Mouse (Mus musculus) megakaryocyte, embryonic 14.5 days (primary cell): ENCODE data around the gene Fbxo30.
"Not testable (repeated sequence)": the region's sequence is repeated elsewhere in the genome, so short reads cannot be mapped to it uniquely, and the experiment has no call there.

Experiments used
- FLI1 ChIP-seq: IDR thresholded peaks from 2 replicates; pipeline ENCODE4 v1.6.1; 2012; ENCODE audit warnings: low read length, inconsistent platforms, mixed read lengths
- GATA1 ChIP-seq: IDR thresholded peaks from 3 replicates; pipeline ENCODE4 v1.6.1; 2012; ENCODE audit warnings: mixed read lengths, low read length, inconsistent platforms, borderline replicate concordance

DNA sequence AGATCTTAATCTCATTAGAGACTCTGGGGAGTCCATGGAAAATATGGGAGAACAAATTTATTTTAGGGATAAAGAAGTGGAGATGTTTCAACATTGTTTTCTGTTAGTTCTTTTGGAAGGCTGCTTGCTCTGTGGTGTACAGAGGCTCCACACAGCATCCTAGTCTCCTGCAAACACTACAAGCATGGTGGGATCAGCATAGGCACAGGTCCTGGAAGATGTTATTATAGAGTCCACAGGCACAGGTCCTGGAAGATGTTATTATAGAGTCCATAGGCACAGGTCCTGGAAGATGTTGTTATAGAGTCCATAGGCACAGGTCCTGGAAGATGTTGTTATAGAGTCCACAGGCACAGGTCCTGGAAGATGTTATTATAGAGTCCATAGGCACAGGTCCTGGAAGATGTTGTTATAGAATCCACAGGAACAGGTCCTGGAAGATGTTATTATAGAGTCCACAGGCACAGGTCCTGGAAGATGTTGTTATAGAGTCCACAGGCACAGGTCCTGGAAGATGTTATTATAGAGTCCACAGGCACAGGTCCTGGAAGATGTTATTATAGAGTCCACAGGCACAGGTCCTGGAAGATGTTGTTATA, 36.8 kb downstream of the Fbxo30 start:
- TF ChIP-seq GATA1, FLI1: not testable (repeated sequence)
